Mouse (Mus musculus) c-Kit-positive CD71-positive TER-119-positive erythroid progenitor cells, embryonic 14.5 days (primary cell): ENCODE measurements around the gene R3hdml.
"Not testable (repeated sequence)": the region's sequence is repeated elsewhere in the genome, so short reads cannot be mapped to it uniquely, and the experiment has no call there.

Source experiments
- DNase-seq: peaks from one replicate; pipeline ENCODE4 v3.0.0-alpha.2; 2013; ENCODE audit warnings: low spot score

The R3hdml gene

DNA sequence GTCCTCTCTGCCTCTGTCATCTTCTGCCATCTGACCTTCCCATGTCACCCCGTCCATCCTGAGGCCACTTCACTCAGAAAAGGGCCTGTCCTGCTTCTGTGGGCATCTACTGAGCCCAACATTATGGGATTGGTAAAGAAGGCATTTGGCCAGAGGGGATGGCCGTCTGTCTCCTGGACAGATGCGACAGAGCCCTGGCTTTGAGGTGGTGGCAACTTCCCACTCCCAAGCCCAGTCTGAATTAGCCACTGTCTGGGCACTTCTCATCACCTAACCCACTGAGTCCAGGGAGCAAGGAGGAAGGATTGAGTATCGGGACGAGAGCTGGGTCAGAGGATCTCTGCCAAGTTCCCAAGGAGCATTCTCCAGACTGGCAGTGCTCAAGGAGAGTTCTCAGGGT, at the start of gene R3hdml:
Gene R3hdml, plus strand, starts transcription at position 301 of the 400 bp plus-strand sequence.
- no peak for DNase-seq

DNA sequence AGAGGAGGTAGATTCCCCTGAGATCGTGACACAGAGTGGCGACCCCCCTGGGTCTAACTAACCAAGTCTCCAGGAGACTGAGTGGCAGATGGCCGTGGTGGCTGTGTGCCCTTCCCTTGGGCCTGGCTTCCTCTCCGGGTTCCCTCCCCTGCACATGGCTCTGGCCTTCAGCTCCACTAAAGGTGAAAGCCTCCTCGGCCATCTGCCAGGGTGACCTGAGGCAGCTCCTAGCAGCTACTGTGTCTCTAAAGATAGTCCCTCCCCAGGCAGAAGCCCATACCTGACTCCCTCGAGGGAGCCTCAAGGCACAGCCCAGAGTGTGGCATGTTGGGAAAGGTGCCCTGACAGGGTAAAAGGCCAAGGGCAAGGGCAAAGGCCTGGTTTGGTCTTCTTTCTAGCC, 48.6 kb upstream of the R3hdml start:
- DNase-seq = no peak

DNA sequence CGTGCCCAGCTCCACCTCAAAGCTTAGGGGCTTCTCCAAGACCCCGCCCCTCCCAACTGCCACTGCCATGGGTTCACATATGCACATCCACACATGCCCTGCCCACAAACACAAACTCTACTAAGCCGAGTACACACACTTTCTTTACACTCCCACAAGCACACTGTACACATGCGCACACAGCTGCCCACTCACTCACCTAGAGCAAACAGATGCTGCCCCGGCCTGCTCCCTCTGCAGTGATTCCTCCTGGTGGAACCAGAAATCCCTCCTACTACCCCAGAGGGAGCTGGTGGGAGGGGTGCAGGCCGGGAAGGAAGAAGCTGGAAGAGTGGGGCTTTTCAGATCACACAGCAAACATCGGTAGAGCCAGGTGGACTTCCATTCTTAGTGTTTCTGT, 48.1 kb upstream of the R3hdml start:
- DNase-seq = no peak

DNA sequence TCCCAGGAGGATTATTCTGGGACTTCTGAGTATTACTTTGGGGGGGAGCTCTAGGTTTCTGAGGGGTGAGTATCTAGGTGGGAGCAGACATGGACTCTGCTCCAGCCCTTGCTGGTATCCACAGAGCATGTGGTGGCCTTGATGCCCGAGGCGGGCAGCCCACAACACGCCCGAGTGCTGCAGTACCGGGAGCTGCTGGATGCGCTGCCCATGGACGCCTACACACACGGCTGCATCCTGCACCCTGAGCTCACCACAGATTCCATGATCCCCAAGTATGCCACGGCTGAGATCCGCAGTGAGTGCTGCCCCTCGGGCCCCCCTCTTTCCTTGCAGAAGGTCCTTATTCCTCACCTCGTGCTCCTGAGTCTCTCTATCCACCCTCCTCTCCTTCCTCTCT, 44.7 kb upstream of the R3hdml start:
- no peak for DNase-seq

DNA sequence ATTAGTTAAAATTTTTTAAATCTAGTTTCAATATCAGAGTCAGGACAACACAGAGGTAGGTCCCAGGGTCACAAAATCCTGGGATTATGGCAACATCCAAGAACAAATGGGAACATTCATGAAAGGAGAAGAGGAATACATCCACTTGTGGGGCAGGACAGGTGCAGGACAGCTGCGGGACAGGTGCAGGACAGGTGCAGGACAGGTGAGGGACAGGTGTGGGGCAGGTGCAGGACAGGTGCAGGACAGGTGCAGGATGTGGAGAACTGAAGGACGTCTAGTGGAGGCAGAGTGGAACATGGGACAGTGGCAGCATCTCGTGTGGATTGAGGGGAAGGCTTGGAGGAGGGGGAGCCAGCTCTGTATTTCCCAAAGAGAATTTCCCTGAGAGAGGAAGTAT, 42.8 kb upstream of the R3hdml start:
- no peak for DNase-seq

DNA sequence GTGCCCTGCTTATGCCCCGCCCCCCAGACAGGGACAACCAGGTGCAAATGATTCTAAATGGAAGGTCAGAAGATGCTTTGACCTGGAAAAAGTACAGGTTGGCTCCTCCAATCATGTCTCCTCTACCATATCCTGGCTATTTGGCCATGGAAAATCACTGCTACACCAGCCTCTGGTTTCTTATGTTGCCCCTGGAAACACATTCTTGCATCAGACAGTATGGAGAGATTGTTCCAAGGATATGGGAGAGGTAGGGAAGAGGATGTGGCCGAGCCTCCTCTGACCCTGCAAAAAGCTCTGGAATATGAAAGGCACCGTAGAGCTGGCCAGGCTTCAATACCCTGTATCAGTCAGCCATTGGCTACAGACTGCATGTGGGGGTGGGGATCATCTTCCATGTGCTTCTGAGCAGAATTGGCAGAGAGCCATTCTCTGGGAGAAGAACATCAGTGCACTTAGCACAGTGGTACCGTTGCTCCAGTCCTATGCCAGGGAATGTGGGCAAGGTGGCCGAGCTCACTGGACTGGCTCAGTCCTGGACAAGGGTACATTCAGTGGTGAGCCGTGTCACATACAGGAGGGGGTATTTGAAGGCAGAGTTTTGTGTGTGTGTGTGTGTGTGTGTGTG, 41.3 kb upstream of the R3hdml start:
- DNase-seq = no peak

DNA sequence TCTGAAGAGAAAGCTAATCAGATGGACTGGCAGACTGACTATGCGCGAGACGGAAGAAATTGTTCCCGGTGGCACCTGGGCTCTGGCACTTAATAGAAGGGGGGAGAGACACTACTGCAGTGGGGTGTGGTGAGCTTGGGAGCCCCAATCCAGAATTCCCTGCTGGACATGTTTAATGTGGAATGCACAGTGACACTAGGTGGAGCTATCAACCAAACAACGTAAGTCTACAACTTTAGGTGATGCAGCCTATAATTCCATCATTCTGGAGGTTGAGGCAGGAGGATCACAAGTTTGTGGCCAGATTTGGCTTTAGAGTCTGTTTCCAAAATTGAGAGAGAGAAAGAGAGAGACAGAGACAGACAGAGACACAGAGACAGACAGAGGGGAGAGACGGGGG, 39.4 kb upstream of the R3hdml start:
- no peak for DNase-seq

DNA sequence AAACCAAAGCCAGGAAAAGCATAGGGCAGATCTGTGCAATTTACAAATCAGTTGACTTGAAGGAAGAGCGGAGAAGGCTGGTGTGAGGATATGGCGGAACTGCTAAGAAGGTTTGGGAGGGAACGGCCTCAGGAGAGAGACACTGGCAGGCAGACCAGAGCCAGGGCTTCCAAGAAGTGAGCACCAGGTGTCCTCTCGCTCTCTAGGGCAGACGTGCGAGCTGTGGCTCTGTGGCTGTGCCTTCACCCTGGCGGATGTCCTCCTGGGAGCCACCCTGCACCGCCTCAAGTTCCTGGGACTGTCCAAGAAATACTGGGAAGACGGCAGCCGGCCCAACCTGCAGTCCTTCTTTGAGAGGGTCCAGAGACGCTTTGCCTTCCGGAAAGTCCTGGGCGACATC, 38.7 kb upstream of the R3hdml start:
- DNase-seq = no peak

DNA sequence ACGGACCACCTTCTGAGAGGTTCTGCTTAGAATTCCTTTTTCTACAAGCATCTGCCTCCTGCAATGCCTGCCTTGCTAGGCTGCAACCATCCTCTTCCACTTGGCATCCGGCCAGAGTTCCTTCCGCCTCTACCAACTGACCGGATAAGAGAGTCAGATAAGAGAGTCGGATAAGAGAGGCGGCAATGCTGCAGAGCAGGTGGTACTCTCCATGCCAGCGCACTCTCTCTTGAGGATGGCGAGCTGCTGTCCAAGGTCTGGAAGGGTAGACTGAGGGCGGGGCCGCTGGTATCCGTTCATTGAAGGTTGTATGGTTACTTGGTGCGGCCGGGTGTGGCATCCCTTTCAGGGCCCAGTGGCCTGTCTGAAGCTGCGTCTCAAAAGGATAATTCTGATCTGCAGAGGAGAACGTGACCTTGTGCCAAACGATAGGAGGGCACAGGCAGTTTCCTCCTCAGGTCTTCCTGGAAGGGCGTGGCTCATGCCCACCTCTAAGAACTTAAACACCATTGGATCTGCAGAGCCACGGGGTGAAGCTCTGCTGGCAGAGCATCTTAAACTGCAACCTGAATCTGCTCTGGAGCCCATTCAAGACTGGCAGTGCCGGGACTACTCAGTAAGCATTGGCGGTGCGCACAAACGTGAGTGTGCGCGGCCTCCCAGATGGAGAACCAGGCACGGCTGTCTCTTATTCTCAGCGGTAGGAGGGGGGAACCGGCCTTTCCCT, 33.4 kb upstream of the R3hdml start:
- DNase-seq = no peak

DNA sequence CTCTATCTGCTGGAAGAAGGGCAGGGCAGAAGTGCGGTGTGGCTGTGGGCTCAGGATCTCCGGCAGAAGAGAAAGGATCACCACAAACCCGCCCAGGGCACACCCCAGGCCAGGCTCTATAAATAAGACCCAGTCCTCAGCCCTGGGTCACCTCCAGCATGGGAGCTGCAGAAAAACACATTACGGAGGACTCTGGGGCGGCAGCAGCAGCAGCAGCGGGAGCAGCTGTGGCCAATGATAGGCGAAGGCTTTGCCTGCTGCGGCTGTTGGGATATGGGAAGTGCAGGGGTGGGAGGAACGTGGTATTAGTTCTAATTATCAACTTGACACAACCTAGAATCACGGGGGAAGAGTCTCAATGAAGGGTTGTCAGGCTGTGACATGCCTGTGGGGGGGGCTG, 32.7 kb upstream of the R3hdml start:
- no peak for DNase-seq

DNA sequence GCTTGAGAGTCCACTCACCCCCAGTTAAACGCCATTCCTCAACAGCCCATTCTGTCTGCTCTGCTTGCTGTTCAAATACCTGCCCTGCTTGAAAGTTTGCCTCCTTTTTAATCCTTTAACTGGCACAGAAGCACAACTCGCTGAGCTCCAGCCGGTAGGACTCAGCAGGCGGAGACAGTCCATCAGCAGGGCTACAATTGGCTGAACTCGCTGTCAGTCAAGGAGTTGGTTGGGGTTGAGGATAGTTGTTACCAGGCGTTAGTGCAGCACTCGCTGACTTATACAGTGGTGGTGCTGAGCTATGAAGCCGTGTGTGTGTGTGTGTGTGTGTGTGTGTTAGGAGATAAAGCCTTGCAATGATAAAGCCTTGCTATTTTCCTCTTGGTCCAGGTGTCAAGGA, 31.5 kb upstream of the R3hdml start:
- DNase-seq = no peak

DNA sequence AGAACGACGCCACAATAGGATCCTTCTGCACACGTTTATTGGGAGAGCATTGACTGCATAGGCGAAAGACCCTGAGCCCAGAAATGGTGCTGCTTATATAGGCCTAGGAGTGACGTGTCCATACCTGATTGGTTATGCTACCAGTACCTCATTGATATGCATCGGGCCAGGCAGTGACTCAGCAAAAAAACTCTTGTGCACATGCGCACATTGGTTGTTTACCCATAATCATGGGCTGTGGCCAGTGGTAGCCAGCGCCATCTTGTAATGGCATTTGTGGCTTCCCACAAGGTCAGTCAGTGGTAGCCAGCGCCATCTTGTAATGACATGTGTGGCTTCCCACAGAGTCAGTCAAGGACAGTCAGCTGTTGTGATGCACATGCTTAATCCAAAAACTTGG, 30.8 kb upstream of the R3hdml start:
- DNase-seq = not testable (repeated sequence)

DNA sequence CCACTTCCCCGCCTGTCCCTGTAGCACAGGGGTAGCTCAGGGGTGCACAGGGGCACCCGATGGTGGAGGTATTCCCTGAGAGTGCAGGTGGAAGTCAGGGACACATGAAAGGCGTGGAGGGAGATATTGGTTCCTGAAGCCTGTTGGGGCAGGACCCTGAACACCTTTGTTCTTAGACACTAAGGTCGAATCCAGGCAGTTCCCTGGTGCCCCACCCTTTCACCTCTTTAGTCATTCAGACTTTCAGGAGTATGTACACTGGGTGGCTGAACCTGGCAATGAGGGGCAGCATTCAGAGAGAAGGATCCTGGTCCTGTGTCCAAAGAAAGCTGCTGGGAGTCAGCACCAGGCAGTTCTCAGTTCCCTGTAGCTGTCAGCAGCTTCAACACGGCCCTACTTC, 29.7 kb upstream of the R3hdml start:
- DNase-seq = no peak

DNA sequence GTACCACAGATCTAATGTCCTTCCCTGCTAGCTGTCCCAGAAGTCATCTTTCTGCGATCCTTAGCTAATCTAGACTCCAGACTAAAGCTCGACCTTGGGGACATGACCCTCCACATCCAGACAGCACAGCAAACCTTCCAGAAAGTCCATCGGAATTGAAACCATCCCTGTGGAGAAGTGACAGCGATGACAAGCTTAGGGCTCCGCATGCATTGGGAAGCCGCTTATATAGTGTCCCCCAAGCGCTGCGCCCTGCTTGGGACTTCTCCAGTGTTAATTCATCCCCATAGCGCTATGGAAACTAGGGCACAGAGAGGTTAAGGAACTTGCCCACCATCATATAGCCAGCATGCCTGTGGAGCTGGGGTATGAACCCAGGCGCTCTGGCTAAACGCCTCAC, 29.3 kb upstream of the R3hdml start:
- no peak for DNase-seq

DNA sequence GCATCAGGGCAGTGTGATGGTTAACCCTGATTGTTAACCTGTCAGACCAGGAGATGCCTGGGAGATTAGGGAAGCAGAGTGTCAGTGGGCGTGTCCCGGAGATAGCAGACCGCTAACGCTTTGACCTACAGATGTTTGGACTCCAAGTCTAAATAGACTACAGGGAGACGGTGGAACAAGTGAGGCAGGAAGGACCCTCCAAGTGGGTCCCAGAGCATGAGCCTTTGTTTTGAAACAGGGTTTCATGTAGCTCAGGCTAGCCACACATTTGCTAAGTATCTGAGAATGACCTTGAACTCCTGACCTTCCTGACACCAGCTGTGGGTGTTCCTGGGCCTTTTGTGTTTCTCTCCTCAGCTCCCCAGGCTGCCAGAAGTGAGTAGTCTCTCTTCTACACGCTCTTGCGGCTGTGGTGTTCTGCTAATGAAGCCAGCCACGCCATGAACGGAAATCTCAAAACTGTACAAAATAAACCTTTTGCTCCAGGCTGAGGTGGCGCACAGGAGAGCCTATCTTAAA, 28.8 kb upstream of the R3hdml start:
- no peak for DNase-seq

DNA sequence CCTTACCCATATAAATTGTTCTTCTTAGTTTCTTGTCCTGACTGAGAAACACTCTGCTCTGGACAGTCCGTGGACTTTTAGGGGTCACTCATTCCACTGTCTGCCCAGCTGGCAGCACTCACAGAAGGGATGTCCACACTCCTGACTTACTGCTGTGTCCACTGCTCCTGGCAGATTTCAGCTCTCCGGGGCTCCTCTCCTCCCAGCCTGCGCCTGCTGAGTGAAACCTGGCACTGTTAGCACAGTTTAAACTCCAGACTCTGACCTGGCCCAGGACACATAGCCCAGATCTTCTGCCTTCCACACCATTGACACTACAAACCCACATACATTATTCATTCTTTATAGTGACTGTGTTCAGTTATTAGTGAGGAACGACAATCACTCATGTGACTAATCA, 28.1 kb upstream of the R3hdml start:
- no peak for DNase-seq

DNA sequence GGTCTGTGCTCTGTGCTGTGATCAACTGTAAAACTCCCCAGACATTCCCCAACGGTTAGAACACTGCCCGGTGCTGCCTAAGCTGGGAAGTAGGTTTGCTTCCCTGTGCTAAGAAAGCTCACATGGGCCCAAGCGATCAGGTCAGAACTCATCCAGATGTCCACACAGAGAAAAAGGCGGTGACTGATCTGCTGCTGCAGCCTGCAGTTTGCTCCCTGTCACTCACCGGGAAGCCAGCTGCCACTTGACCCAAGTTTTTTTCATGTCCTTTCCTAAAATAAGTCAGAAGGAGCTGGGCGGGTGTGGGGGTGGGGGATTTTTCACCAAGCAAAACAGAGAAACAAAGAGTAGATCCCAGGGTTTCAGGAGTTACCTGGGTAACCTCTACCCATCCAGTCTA, 27.6 kb upstream of the R3hdml start:
- DNase-seq = no peak

DNA sequence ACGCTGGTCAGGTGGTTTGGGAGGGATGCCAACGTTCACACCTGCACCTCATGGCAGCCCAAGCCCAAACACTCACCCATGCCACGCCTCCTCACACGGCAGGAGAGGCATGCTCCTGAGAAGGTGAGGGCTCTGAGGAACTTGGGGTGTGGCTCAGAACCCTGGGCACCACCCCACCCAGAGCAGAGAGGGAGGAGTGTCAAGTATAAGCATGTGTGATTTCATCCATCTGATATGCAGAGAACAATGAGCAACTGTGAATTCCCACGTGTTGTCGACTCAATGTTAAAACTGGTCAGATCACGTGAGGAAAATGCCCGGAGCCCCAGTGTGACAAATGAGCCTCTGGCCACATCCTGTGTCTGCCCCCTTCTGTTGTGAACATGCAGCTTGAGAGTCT, 25.3 kb upstream of the R3hdml start:
- no peak for DNase-seq

DNA sequence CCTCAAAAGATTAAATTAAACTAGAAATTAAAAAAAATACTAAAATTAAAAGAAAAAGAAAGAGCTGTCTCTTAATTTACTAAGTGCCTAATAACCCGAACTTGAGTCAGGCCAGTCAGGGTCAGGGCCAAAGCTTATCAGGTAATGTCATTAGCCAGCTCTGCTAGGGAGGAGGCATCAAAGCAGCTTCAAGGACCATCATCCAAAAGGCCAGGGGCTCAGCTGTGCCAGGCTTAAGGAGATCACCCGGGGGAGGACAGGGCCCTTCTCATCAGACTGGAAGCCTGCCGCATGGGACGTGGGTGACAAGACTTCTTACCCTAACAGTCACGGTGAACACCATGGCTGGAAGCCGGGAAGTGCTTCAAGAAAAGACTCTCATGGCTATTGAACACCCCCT, 24.5 kb upstream of the R3hdml start:
- no peak for DNase-seq

DNA sequence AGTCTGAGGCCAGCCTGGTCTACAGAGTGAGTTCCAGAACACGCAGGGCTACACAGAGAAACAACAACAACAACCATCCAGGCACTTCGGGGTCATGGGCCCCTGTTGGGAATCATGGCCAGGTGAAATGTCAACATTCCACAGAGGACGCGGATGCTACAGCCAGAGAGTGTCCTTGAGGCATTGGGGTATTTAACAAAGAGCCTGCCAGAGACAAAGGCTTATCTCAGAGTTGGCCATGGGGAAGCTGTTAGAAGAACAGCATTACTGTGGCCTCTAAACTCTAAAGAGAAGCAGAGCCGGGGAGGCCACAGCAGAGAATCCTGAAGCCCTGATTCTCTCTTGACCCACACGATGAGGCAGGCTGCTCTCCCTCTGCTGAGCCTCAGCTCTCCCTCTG, 23.3 kb upstream of the R3hdml start:
- no peak for DNase-seq

DNA sequence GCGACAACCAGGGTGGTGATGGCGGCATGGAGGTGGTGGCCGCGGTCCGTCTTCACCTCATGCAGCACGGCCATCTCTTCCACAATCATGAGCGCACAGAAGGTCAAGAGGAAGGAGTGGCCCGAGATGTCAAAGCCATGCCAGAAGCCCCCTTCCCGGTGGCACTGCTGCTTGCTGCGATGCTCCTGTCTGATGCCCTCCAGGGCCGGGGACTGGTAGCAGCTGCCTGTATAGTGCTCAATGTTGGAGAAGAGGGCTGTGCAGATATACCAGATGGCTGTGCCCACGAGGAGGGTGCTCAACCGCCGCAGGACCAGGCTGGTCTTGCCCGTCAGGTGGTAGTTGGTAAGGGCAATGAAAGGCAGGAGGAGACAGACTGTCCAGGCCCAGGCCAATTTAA, 22.4 kb upstream of the R3hdml start:
- DNase-seq = no peak

DNA sequence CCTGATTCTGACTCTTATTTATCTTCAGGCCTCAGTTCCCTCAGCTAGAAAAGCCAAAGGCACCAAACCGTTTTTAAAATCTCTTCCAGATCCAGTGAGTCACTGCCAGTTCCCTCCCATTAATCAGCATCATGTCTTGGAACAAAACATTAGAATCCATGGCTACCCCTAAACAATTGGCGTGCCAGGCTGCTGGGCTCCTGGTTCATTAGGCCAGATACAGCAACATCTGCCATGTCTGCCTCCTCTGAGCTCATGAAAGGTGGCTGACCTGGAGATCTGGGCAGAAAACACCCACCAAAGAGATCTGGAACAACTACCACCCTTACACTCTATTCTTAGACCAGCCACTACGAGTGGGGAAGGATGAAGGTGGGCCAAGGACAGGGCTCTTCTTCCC, 21.0 kb upstream of the R3hdml start:
- no peak for DNase-seq

DNA sequence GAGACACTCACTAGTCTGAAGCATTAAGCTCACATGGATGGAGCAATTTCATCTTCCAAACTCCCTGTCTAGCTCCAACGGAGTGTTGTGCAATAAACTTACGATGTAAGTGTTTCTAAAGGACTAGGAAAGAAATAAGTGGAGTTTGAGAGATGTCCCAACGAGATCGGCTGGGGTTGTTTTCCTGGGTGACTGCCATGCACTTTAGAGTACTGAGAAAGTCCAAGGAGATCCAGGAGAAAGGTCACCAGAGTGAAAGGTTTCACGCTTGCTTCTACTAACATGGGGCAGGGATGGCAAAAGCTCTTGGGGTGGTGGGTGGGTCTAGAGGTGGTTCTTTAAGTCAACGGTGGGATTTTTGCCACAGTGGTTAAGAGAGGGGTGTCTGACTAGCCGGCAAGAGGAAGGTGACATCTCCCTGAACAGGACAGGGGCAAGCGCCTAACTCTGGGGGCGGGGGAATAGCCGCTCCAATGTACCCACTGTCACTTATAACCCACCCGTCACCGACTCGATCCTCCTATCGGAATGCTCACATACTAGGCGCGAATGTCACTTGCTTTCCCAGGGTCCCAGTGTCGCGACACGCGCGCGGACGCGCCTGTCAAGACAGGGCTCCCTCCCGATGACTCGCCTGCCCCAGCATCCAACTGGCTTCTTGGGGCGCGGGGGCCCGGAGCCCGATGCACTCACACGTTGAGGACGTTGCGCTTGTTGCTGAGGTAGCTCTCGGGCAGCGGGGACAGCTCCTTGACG, 20.2 kb upstream of the R3hdml start:
- DNase-seq = no peak
